Mouse (Mus musculus): Measurements from ENCODE around the gene C1qtnf1. TPM values are rescaled to one million over a fixed set of nuclear protein-coding genes. Genes with fewer than 3 reads are reported as not detected.

The C1qtnf1 gene
- polyA plus RNA-seq, 1 experiment from 2014 or later, result 4.8 TPM

DNA sequence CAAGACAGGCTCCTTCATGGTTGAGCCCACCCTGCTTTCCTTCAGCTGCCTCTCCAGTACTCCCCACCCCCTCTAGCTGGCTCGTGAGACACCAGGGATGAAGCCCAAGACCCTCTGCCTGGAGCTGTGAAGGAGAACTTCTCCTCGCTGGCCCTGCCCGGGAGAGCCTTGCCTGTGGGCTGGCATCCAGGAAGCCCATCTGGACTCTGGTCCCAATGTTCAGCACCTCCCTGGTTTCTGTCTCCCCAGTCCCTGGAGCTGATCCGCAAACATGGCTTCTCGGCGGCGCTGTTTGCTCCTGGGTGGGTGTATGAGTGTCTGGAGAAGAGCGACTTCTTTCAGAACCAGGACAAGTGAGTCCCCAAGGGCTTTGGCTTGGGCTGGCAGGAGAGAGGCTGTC is 56.2 kb downstream of the C1qtnf1 start:
- Histone ChIP-seq H3K27me3 (no peaks in the 10 kb centered on the region), H3K9ac (peak overlapping the region; percentile 8; the same call in 1 of the 2 replicates), H3K36me3 (peaks cover 26% of the 10 kb centered on the region), H3K4me1 (replicated peaks) (peaks cover 22% of the 10 kb centered on the region), H3K4me3 (no peak overlapping the region), H3K27ac (replicated peaks) (no peak overlapping the region; the same call in 1 of the 2 replicates), H3K9me3 (no peaks in the 10 kb centered on the region), H3K4me2 (no peak overlapping the region)
- WGBS, result 82% methylated on average over 8 of the region's 8 CpGs
- no peak for ATAC-seq (ENCODE audit: low read depth)

DNA sequence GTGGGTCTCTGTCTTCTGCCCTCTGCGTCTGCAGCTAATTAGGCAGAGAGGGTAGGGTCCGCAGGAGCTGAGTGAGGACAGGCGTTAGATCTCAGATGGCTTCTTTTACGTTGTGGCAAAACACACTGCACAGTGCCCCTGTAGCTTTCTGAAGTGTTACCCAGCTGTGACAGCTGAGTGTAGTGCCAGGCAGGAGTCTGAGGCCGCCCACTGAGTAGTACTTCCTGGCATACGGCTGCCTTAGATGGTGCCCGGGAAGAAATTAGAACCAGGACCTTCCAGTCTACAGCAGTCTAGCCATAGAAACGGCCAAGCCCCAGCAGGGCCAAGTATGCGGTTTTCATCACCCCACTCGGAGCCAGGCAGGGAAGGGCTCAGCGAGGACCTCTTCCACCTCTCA is 57.3 kb downstream of the C1qtnf1 start:
- Histone ChIP-seq H3K36me3 (peaks cover 26% of the 10 kb centered on the region), H3K9me3 (no peaks in the 10 kb centered on the region), H3K27ac (replicated peaks) (0 out of 2 replicates have a peak overlapping the region, but pooled peaks have one; percentile 4), H3K9ac (no peak overlapping the region), H3K4me2 (no peak overlapping the region), H3K4me1 (replicated peaks) (peaks cover 34% of the 10 kb centered on the region), H3K27me3 (no peaks in the 10 kb centered on the region), H3K4me3 (no peak overlapping the region)
- WGBS, result 76% methylated on average over 11 of the region's 11 CpGs
- ATAC-seq (ENCODE audit: low read depth), result no peak

DNA sequence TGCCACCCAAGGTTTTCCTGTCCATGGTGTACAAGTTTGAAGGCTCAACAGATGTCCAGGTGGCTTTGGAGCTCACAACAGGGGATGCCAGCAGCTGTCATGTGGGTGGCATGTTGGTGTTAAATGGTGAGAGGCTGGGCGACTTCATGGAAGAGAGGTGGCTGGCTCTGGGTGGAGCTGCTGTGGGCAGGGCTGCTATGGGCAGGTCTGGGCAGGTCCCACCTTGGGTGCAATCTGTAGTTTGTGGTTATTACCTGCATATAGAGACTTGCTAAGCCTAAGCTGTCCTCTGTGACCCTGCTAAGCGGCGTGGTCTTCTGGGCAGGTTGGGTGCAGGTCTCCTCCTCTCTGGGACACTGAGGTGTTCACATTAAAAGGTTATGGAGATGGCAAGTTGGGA is 57.8 kb downstream of the C1qtnf1 start:
- Histone ChIP-seq H3K27me3 (no peaks in the 10 kb centered on the region), H3K9me3 (no peaks in the 10 kb centered on the region), H3K4me3 (no peak overlapping the region), H3K36me3 (peaks cover 26% of the 10 kb centered on the region), H3K4me1 (replicated peaks) (peaks cover 38% of the 10 kb centered on the region), H3K9ac (no peak overlapping the region), H3K27ac (replicated peaks) (0 out of 2 replicates have a peak overlapping the region, but pooled peaks have one; percentile 4), H3K4me2 (no peak overlapping the region)
- ATAC-seq (ENCODE audit: low read depth), result no peak
- 92% methylated on average over 3 of the region's 3 CpGs for WGBS

DNA sequence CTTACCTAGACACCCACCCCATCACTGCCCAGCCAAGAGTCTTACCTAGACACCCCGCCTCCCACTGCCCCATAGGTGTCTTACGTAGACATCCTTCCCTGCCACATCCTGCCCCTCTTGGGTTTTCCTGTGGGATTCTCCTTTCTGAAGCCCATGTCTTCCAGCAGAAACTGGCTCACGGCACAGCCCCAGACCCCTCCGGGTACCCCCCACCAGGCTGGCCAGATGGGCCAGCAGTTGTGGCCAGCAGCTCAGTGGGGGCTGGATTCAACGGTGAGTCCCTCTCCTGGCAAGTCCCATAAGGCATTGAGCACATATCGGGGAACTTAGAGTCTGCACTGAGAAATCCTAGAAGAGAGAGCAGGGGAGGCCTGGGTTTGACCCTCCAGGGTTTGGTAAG is 58.3 kb downstream of the C1qtnf1 start:
- Histone ChIP-seq H3K4me2 (no peak overlapping the region), H3K4me1 (replicated peaks) (peaks cover 42% of the 10 kb centered on the region), H3K9ac (no peak overlapping the region), H3K4me3 (no peak overlapping the region), H3K36me3 (peaks cover 26% of the 10 kb centered on the region), H3K9me3 (no peaks in the 10 kb centered on the region), H3K27me3 (no peaks in the 10 kb centered on the region), H3K27ac (replicated peaks) (no peak overlapping the region)
- 78% methylated on average over 6 of the region's 6 CpGs for WGBS
- no peak for ATAC-seq (ENCODE audit: low read depth)

DNA sequence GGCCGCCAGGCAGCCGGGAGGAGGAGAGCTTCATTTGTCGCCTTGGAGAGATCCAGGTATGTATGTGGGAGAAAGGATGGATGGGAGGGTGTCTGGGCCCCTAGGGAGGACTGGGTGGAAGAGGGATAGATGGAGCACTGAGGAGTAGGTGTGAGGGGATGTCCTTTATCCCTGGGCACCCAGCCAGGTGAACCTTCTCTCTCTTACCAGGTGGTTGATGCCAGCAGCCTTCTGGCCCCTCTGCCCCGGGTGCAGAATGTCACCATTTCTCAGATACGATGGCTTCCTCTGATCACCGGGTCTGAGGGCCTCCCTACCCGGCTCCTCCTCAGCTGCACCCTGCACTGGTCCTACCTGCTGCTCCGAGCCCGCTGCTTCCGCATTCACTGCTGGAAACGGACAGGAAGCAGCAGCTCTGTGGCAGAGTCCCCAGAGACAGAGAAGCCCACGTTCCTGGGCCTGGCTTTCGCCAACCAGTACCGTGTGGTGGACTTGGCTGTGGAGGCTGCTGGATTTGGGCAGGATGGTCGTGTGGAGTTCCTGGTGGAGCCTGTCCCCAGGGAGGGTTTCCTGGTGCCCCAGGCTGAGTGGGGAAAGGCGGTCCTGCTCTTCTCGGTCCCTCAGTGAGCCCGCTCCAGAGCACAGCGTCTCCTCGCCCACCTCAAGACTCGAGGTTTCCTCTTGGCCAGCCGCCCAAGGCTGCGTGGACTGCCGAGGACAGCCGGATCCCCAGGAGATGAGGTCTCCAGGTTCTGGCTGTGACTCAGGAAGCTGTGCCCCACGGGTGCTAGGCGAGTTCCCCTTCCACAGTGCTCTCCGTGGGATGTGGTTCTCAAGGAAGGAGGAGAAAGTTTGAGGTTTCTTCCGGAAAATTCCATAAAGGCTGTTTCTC is 59.1 kb downstream of the C1qtnf1 start:
- Histone ChIP-seq H3K9me3 (no peaks in the 10 kb centered on the region), H3K4me1 (replicated peaks) (peaks cover 44% of the 10 kb centered on the region), H3K9ac (no peak overlapping the region), H3K4me2 (no peak overlapping the region), H3K4me3 (no peak overlapping the region), H3K27ac (replicated peaks) (peak overlapping the region; percentile 90), H3K36me3 (peaks cover 29% of the 10 kb centered on the region), H3K27me3 (no peaks in the 10 kb centered on the region)
- whole genome bisulfite sequencing, result 90% methylated on average over 29 of the region's 29 CpGs
- no peak for ATAC-seq (ENCODE audit: low read depth)

DNA sequence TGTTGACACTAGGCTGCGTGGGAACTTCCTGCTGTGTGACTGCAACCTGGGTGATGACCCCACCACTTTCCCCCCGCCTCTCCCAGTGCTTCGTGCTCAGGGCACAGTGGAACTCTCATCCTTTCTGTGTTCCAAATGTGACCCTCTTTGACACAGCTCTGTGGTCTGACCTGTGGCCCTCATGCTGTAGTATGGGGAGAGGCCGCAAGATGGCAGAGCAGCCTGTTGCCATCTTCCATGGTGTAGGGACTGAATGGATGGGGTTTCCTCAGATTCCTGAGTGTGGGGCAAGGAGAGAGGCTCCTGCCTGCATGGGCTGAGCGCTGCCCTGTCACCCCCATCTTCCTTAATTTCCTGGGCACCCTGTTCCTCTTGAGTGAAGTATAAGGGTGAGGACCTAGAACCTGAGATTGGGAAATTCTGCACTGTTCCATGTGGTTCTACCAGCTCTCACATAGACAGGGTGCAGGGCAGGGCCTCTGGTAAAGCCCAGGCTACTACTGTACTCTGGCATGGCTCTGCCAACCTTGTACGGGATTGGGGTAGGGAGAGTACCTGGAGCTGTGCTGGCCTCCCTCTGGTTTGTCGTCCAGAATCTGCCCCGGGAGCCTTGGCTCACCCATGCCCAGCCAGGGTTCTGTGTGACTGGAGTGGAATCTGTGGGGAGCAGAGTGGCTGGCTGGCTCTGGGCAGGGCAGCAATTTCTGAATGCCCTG is 60.3 kb downstream of the C1qtnf1 start:
- 68% methylated on average over 8 of the region's 8 CpGs for WGBS
- peak; percentile 37; the same call in 1 of the 2 replicates for ATAC-seq (ENCODE audit: low read depth)
- peaks cover 27% of the 10 kb centered on the region for H3K36me3 ChIP-seq
- H3K4me2 ChIP-seq, result no peak overlapping the region
- no peaks in the 10 kb centered on the region for H3K27me3 ChIP-seq
- no peaks in the 10 kb centered on the region for H3K9me3 ChIP-seq
- H3K4me3 ChIP-seq, result no peak overlapping the region
- peak overlapping the region; percentile 90 for H3K27ac ChIP-seq (replicated peaks)
- H3K4me1 ChIP-seq (replicated peaks), result peaks cover 51% of the 10 kb centered on the region
- peak overlapping the region; percentile 27; the same call in 1 of the 2 replicates for H3K9ac ChIP-seq

DNA sequence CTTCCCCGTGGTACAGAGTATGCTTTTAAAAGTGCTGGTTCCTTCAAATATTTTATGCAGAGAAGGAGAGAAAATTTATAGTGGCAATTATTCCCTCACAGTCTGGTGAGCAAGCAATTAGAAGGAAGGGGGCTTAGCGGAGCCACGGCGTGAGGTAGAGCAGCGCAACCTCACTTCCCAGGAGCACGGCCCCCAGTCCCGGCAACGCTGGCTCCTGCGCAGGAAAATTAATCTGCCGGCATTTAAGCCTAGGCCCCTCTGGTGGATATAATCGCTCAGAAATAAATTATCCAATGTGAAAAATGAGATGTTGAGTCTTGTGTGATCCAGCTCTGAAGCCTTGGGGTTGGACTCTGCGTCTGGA is 60.9 kb downstream of the C1qtnf1 start:
- peak; percentile 60 for ATAC-seq (ENCODE audit: low read depth)
- H3K27ac ChIP-seq (replicated peaks), result peak overlapping the region; percentile 90
- H3K9ac ChIP-seq, result peak overlapping the region; percentile 47; the same call in 1 of the 2 replicates
- peaks cover 23% of the 10 kb centered on the region for H3K36me3 ChIP-seq
- 35% methylated on average over 12 of the region's 12 CpGs for WGBS
- no peaks in the 10 kb centered on the region for H3K27me3 ChIP-seq
- peak overlapping the region; percentile 11; the same call in 1 of the 2 replicates for H3K4me2 ChIP-seq
- H3K4me3 ChIP-seq, result no peak overlapping the region
- peaks cover 57% of the 10 kb centered on the region for H3K4me1 ChIP-seq (replicated peaks)
- H3K9me3 ChIP-seq, result no peaks in the 10 kb centered on the region

DNA sequence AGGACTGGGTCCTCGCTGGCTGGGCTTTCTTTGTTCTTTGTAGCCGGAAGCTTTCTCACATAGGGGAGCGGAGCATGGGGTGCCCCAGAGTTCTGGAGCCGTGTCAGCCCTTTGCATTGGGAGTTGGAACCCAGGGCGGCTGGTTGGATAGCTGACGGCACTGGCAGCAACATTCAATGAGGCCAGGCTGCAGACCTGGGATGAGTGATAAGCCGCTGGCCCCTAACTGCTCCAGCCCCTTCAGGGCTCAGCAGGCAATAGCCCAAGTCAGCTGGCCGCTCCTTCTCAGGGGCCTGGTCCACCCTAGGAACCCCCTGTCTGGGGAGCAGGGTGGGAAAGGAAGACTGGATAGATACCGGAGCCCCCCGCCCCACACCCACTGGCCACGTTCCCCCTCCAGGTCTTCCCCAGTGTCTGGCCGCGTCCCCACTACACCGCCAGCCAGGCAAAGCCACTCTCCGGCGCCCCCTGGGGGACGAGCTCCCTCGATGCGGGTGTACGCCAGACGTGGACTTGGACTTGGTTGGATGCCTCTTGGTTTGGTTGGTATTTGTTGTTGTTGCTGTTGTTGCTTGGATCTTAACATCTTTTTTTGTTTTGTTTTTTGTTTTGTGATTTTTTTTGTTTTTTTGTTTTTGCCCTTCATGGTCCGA is 62.7 kb downstream of the C1qtnf1 start:
- 0 out of 2 replicates have a peak, but pooled peaks have one; percentile 10 for ATAC-seq (ENCODE audit: low read depth)
- H3K9ac ChIP-seq, result peak overlapping the region; percentile 47
- no peaks in the 10 kb centered on the region for H3K27me3 ChIP-seq
- no peaks in the 10 kb centered on the region for H3K9me3 ChIP-seq
- 0 out of 2 replicates have a peak overlapping the region, but pooled peaks have one; percentile 20 for H3K4me2 ChIP-seq
- peaks cover 62% of the 10 kb centered on the region for H3K4me1 ChIP-seq (replicated peaks)
- H3K4me3 ChIP-seq, result no peak overlapping the region
- H3K36me3 ChIP-seq, result peaks cover 21% of the 10 kb centered on the region
- 20% methylated on average over 22 of the region's 22 CpGs for WGBS
- H3K27ac ChIP-seq (replicated peaks), result peak overlapping the region; percentile 90

DNA sequence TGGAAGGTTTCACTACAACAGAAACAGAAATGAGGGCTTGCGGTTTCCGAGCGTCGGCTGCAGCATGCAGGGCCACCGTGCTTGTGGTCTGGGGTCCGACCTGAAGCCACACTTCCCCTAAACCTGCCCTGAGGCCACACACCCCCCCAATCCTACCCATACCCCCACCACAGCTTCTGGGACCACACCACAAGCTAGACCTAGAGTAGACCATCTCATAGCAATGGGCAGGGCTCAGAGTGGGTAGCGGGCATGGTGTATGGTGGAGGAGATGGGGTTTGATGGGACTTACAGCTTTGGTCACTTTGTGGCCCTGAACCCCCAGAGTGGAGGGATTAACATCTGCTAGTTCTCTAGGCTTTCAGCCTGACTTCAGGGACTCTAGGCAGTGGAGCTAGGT is 63.2 kb downstream of the C1qtnf1 start:
- H3K27me3 ChIP-seq, result no peaks in the 10 kb centered on the region
- no peak overlapping the region for H3K27ac ChIP-seq (replicated peaks)
- ATAC-seq (ENCODE audit: low read depth), result no peak
- H3K4me1 ChIP-seq (replicated peaks), result peaks cover 68% of the 10 kb centered on the region
- no peak overlapping the region for H3K9ac ChIP-seq
- no peak overlapping the region for H3K4me3 ChIP-seq
- peaks cover 21% of the 10 kb centered on the region for H3K36me3 ChIP-seq
- no peak overlapping the region for H3K4me2 ChIP-seq
- no peaks in the 10 kb centered on the region for H3K9me3 ChIP-seq
- 85% methylated on average over 7 of the region's 7 CpGs for WGBS

DNA sequence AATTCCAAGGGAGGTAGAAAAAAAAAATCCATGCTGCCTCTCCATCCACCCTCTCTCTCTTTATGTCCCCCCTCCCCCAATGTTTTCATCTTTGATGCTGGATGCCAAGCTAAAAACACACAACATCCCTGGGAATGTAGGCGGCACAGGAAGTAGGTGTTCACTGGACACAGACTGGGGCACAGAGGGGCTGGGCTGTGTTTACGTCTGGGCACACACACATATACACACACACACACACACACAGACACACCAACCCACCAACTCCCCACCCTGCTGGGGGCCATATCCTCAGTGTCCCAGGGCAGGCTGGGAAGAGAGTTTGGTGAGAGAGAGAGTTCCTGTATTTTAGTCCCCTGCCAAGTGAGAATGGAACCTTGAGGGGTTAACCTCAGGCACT is 65.5 kb downstream of the C1qtnf1 start:
- Histone ChIP-seq H3K27me3 (no peaks in the 10 kb centered on the region), H3K36me3 (peaks cover 12% of the 10 kb centered on the region), H3K9ac (no peak overlapping the region), H3K27ac (replicated peaks) (peak overlapping the region; percentile 79; the same call in 1 of the 2 replicates), H3K9me3 (no peaks in the 10 kb centered on the region), H3K4me1 (replicated peaks) (peaks cover 64% of the 10 kb centered on the region), H3K4me3 (no peak overlapping the region), H3K4me2 (no peak overlapping the region)
- ATAC-seq (ENCODE audit: low read depth), result no peak
- 78% methylated on average over 2 of the region's 2 CpGs for WGBS

DNA sequence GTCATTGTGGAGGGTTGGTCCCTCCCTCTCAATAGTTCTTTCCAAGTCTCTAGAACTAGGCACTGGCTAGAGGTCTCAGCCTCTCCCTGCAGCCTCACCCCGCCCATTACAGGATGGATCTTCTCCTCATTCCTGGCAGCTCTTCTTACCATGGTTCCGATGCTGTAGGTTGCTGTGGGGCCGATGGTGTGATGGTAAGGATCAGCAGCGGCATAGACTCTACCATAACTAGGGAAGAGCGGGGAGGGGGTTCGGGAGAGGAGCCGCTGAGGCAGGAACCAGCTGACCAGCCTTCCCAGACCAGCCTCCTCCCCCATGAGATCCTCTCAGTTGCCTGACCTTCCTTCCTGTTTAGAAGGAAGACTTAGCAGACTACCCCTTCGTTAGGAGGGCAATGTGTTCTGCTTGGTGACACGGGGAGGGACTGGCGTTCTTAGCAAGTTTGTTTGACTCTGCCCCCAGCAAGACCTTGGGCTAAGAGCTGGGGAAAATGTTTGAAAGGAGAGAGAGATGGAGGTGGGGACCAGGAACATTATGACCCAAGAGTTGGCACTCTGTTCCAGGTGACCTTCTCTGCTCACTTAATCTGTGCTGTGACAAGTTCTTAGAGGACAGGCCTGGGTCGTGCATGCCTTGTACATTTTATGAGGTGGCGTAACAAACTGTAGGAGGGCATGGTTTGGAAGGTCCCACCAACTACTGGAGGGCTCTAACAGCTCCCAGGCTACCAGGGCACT is 66.2 kb downstream of the C1qtnf1 start:
- H3K4me1 ChIP-seq (replicated peaks), result peaks cover 57% of the 10 kb centered on the region

More for the DNA sequence above, 66.2 kb downstream of the C1qtnf1 start:
- H3K4me2 ChIP-seq, result no peak overlapping the region
- H3K36me3 ChIP-seq, result peaks cover 12% of the 10 kb centered on the region
- no peak overlapping the region for H3K4me3 ChIP-seq
- no peaks in the 10 kb centered on the region for H3K9me3 ChIP-seq
- no peaks in the 10 kb centered on the region for H3K27me3 ChIP-seq
- H3K27ac ChIP-seq (replicated peaks), result 0 out of 2 replicates have a peak overlapping the region, but pooled peaks have one; percentile 79
- no peak overlapping the region for H3K9ac ChIP-seq
- no peak for ATAC-seq (ENCODE audit: low read depth)
- WGBS, result 84% methylated on average over 12 of the region's 12 CpGs

Measured in neural tube, embryonic 13.5 days (tissue).